Mouse (Mus musculus) R1 (cell line): ENCODE data around the gene Mpv17l2.

Source experiments
- DNase-seq: peaks from one replicate; pipeline ENCODE4 v3.0.0-alpha.2; 2018; ENCODE audit warnings: low read depth, low spot score

Mpv17l2 gene

DNA sequence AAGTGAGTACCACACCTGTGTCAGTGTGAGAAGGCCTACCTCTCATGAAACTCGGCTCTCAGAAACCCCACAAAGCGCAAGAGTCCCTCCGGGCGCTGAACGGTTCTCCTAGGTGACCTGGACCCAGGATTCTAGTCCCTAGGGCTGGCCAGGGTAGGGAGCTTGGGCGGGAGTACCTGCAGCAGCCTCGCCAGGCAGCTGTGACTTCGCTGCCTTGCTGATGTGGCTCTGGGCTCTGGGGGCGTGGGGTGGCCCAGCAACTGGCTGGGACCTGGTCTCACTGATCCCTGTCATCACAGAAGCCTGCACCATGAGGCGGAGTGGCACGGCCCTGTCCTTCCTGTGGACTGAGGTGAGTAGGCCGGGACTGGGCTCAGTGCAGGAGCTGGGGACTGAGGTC lies 36.5 kb downstream of the Mpv17l2 start:
- no peak for DNase-seq

DNA sequence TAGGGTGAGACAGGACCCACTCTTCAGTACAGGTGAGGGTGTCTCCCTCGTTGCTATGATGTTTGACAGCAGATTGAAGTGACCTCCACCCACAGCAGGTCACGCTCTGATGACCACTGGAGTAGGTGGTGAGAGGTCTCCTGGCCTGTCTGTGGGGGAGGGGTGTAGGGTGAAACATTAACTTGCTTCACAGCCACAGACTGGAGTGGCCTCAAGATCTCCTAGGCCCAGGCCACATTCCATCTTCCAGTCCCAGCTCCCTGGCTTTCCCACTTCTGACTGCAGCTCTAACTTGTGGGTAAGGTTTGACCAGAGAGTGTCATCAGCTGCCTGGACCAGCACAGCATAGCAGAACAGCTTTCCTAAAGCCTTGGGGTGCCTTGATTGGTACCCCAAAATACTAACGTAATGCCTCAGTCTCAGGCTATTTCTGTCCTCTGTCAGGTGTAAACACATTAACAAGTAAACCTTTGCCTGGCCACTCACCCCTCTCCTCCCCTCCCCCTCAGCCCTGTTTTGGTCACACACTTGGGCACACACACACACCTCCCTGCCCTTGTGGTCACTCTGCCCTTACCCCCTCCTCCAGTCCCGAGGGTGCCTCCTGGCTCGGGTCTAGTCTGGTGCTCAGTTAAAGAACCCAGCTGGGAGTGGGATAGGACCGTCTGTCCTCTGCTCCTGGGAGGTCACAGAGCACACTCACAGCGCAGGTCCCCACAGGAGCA lies 37.1 kb downstream of the Mpv17l2 start, which contains the start of gene Pde4c:
TSS of gene Pde4c (plus strand) at position 235 of the 725 bp plus-strand sequence.
- DNase-seq, result no peak

GRCm38 (mm10) chr8:70721601-70722000 lies 39.1 kb downstream of the Mpv17l2 start:
- no peak for DNase-seq

- DNase-seq, result peak; percentile 69
Observed at GRCm38 (mm10) chr8:70720739-70721138, 40.0 kb downstream of the Mpv17l2 start.

DNA sequence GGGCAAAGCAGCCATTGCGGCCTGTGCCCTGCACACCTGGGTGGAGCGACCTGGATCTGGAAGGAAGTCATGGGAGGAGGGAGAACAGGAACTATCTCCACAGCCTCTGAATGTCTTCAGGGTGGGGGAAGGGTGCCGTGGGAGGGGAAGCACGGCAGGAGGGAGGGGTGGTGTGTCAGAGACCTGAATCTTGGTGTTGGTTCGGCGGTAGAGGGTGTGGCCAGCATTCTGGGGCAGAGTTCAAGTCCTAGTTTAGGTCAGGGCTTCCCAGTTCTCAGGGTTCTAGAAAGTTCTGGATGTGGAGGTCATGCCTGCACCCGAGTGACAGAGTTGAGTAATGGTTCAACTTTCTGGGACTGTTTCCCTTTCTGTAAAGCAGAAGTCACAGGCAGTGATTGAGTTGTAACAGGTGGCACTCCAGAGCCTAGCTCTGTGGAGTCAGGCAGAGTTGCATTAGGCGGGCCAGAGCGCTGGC lies 40.9 kb downstream of the Mpv17l2 start:
- no peak for DNase-seq

DNA sequence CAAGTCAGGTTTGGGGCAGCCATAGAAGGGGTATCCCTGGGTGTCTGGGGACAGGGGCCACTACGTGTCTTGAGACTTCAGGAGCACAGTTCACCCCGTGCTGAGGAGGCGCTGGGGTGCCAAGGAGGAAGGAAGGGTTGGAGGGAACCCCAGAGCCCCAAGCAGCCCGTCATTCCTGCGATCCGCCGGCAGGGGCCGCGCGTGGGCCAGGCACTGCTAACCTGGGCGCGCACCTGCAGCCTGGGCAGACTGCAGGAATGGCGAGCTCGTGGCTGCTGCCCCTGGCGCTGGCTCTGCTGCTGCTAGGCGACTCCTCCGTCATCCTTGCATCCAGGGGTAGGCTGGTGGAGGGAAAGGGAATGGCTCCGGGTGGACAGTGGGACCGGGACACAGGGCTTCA lies 42.4 kb downstream of the Mpv17l2 start, which contains the start of gene Gm3336:
TSS of gene Gm3336 (plus strand) at position 247 of the 400 bp plus-strand sequence.
- peak; percentile 78 for DNase-seq

- DNase-seq, result no peak
Observed at GRCm38 (mm10) chr8:70716521-70717400, 44.0 kb downstream of the Mpv17l2 start.

- DNase-seq, result no peak
Observed at GRCm38 (mm10) chr8:70715086-70715485, 45.7 kb downstream of the Mpv17l2 start.

- no peak for DNase-seq
Observed at GRCm38 (mm10) chr8:70713991-70714390, 46.8 kb downstream of the Mpv17l2 start.

DNA sequence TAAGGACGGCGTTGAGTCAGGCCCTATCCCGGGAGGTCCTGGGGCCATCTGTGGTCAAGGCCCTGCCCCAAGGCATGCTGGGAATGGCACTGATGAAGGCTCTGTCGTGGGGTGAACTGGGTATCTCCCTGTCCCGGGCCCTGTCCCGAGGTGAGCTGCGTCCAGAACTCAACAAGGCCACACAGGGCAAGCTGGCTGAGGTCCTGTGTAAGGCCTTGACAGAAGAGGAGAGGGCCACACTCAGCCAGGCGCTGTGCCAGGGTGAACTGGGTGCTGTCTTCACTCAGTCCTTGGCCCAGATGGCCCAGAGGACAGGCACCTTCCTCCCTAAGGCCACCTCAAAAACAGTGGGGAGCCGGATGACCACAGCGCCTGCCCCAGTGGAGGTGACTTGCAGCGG lies 49.7 kb downstream of the Mpv17l2 start:
- DNase-seq, result no peak

DNA sequence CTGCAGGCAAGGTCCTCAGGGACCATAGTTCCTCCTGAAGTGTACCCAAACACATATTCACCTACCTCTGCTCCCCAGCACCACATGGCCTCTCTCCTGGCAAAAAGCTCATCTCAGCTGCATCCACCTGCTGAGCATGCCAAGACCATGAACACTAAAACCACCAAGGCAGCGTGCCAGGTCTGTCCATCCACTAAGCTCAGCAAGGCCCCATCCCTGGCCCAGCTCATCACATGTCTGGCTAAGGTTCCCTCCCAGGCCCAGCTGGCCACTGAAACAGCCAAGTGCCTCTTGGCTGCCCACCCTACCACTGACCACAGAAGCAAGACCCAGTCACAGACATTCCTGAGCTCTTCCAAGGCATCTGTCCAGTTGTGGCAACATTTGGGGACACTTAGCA lies 50.5 kb downstream of the Mpv17l2 start:
- DNase-seq, result no peak

GRCm38 (mm10) chr8:70709794-70710193 lies 51.0 kb downstream of the Mpv17l2 start:
- no peak for DNase-seq
